Mouse (Mus musculus): ENCODE data around the gene Stk39. TPM values are rescaled to one million over a fixed set of nuclear protein-coding genes. Genes with fewer than 3 reads are reported as not detected.

Stk39 gene
- polyA plus RNA-seq, 1 experiment, result 3.6 TPM

DNA sequence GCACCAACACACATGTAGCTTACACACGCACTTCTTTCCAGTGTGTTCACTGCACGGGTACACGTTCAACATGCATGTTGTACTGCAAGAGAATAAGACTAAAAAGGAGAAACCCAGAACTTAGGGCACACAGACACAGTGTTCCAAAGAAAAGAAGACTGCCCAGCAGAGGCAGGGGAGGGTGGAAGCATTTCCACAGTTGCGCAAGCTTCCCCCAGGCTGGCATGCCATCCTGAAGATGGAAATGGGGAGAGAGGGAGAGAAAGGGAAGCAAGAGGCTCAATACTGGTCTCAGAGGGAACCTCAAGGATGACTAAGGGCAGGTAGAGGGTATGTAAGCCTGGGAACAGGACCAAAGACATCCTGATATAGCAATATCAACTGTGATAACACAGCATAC lies 7.6 kb downstream of the Stk39 start:
- 94% methylated on average over 4 of the region's 4 CpGs for WGBS
- TF ChIP-seq POLR2A (IDR thresholded peaks at IDR 0.05; ENCODE audit: borderline replicate concordance, extremely low read depth, low read depth, low read length) (no peak), CTCF (IDR thresholded peaks at IDR 0.05; ENCODE audit: insufficient read depth, low read length) (no peak)
- Histone ChIP-seq H3K4me1 (ENCODE audit: control insufficient read depth, insufficient read depth, low read length) (peaks cover 3% of the 10 kb centered on the region; the same call in 1 of the 2 replicates), H3K4me3 (replicated peaks; ENCODE audit: extremely low read depth, low read depth, low read length) (no peak overlapping the region)
- DNase-seq, result no peak

DNA sequence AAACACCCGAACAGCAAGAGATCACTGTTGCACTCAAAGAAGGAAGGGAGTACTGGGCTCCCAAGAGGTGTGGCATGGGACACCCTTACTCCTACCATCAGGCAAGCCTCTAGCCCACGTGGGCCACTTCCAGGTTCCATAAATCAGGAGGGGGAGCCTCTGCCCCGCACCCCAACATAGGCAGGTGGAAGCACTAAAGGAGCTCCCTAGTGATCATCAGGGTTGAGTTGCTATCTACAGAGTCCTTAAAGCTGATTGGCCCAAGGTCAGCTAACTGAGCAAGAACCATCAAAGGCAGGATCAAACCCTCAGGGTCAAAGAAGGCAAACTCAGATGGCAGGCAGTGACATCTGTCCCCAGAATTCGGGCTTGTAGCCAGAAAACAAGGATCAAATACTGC lies 8.3 kb downstream of the Stk39 start:
- no peak overlapping the region for H3K4me3 ChIP-seq (replicated peaks; ENCODE audit: extremely low read depth, low read depth, low read length)
- TF ChIP-seq POLR2A (IDR thresholded peaks at IDR 0.05; ENCODE audit: borderline replicate concordance, extremely low read depth, low read depth, low read length) (no peak), CTCF (IDR thresholded peaks at IDR 0.05; ENCODE audit: insufficient read depth, low read length) (no peak)
- 68% methylated on average over 4 of the region's 4 CpGs for WGBS

DNA sequence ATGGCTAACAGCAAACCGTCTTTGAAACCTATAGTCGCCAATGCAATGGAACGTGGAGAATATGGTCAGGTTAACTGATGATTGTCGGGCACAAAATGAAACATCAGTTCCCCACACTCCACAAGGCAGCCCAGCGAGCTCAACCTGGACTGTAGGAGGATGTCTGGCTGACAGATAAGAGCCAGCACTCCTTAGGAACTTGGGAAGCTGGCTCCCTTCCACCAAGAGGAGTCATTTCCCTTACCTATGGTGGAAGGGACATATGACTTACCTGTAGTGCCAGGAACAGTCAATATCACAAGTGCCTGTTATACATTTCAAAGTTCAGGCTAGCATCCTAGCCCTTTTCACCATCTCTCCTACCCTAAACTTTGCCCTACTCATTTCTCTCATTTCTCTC lies 14.0 kb downstream of the Stk39 start:
- H3K4me1 ChIP-seq (ENCODE audit: control insufficient read depth, insufficient read depth, low read length), result no peaks in the 10 kb centered on the region; the same call in 1 of the 2 replicates
- DNase-seq, result no peak
- H3K4me3 ChIP-seq (replicated peaks; ENCODE audit: extremely low read depth, low read depth, low read length), result no peak overlapping the region
- no peak for TF ChIP-seq CTCF (IDR thresholded peaks at IDR 0.05; ENCODE audit: insufficient read depth, low read length)
- no peak for TF ChIP-seq POLR2A (IDR thresholded peaks at IDR 0.05; ENCODE audit: borderline replicate concordance, extremely low read depth, low read depth, low read length)
- 76% methylated on average over 5 of the region's 5 CpGs for WGBS

More for the DNA sequence above, 8.3 kb downstream of the Stk39 start:
- DNase-seq, result no peak
- peaks cover 3% of the 10 kb centered on the region; the same call in 1 of the 2 replicates for H3K4me1 ChIP-seq (ENCODE audit: control insufficient read depth, insufficient read depth, low read length)

DNA sequence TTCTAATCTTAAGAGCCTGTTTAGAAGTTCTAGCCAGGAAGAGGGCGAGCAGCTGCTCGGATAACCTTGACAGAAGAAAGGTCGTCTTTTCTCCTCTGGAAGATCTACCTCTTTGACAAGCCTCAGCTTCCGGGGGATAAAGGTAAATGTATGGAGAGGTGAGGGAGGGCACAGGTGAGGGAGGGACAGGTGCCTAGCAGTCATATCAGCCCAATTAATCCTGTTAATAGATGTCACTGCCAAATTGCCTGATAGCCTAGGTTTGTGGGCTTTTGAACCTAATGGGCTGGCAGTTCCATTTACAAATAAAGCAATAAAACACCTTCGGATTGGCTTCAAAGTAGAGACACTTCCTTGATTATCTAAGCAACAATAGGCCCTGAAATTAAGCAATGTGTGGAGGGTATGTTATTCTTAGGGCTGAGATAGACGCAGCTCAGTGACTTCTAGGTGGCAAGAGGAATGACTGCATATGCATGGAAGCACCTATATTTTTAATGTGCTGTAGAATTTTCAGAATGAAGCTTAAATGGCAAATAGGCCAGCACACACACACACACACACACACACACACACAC lies 14.5 kb downstream of the Stk39 start:
- no peaks in the 10 kb centered on the region; the same call in 1 of the 2 replicates for H3K4me1 ChIP-seq (ENCODE audit: control insufficient read depth, insufficient read depth, low read length)
- no peak overlapping the region for H3K4me3 ChIP-seq (replicated peaks; ENCODE audit: extremely low read depth, low read depth, low read length)
- no peak for DNase-seq
- TF ChIP-seq CTCF (IDR thresholded peaks at IDR 0.05; ENCODE audit: insufficient read depth, low read length), result no peak
- TF ChIP-seq POLR2A (IDR thresholded peaks at IDR 0.05; ENCODE audit: borderline replicate concordance, extremely low read depth, low read depth, low read length), result no peak
- 62% methylated on average over 6 of the region's 6 CpGs for WGBS

DNA sequence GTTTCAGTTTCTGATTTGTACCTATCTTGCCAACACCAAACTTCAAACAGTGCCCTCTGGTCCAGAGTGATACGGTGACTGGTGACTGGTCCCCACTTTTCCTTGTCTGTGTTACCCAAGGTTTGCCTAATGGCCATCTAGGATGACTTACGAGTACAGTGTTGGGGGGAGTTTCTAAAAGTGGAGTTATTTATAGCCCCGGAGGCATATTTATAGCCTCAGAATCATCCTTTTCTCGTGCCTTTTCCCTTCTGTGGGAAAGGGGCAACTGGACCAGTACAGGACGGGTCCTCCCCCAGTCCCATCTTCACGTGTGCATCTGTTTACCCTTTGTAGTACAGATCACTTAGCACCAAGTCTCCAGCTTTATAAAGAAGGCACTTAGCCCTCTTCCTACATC lies 15.2 kb downstream of the Stk39 start:
- no peak overlapping the region for H3K4me3 ChIP-seq (replicated peaks; ENCODE audit: extremely low read depth, low read depth, low read length)
- no peak for DNase-seq
- no peaks in the 10 kb centered on the region; the same call in 1 of the 2 replicates for H3K4me1 ChIP-seq (ENCODE audit: control insufficient read depth, insufficient read depth, low read length)
- no peak for TF ChIP-seq CTCF (IDR thresholded peaks at IDR 0.05; ENCODE audit: insufficient read depth, low read length)
- TF ChIP-seq POLR2A (IDR thresholded peaks at IDR 0.05; ENCODE audit: borderline replicate concordance, extremely low read depth, low read depth, low read length), result no peak
- WGBS, result 45% methylated on average over 6 of the region's 6 CpGs

DNA sequence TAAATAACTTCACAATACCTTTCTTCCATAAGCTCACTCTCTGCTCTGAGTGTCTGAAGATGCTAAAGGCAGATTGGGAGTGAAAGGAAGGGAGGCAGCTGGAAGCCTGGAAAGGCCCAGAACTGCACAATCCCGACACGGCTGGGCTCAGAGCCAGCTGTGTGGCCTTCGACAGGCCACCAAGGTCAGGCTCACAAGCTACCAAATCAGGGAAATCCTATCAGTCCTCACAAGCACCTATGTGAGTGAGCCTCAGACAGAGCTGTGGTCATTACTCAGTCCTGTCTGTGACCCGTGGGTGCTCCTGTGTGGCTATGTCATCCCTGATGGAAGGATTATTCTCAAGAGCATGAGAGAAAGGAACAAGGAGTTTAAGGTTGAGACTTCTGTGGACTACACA lies 19.7 kb downstream of the Stk39 start:
- Histone ChIP-seq H3K4me1 (ENCODE audit: control insufficient read depth, insufficient read depth, low read length) (no peaks in the 10 kb centered on the region), H3K4me3 (replicated peaks; ENCODE audit: extremely low read depth, low read depth, low read length) (no peak overlapping the region)
- TF ChIP-seq CTCF (IDR thresholded peaks at IDR 0.05; ENCODE audit: insufficient read depth, low read length) (no peak), POLR2A (IDR thresholded peaks at IDR 0.05; ENCODE audit: borderline replicate concordance, extremely low read depth, low read depth, low read length) (no peak)
- WGBS, result 76% methylated on average over 4 of the region's 4 CpGs
- no peak for DNase-seq

DNA sequence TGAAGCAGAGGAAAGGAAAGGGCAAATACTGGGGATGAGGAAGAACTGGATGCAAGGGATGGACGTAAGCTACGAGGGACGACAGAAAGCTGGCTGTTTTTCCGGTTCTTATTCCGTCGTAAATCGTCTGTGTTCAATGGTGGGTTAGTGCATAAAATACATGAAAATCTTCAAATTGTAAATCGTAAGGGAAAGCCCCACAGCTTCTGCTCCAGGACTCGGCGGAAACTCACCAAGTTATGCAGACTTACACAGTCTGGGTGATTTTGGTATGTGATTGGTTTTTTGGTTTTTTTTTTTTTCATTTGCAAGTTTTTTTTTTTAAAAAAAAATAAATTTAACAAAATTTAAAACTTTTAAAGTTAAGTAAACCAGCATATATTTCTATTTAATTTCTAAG lies 24.0 kb downstream of the Stk39 start:
- no peak for DNase-seq
- TF ChIP-seq POLR2A (IDR thresholded peaks at IDR 0.05; ENCODE audit: borderline replicate concordance, extremely low read depth, low read depth, low read length) (no peak), CTCF (IDR thresholded peaks at IDR 0.05; ENCODE audit: insufficient read depth, low read length) (no peak)
- no peak overlapping the region for H3K4me3 ChIP-seq (replicated peaks; ENCODE audit: extremely low read depth, low read depth, low read length)
- 95% methylated on average over 10 of the region's 10 CpGs for WGBS
- H3K4me1 ChIP-seq (ENCODE audit: control insufficient read depth, insufficient read depth, low read length), result no peaks in the 10 kb centered on the region

DNA sequence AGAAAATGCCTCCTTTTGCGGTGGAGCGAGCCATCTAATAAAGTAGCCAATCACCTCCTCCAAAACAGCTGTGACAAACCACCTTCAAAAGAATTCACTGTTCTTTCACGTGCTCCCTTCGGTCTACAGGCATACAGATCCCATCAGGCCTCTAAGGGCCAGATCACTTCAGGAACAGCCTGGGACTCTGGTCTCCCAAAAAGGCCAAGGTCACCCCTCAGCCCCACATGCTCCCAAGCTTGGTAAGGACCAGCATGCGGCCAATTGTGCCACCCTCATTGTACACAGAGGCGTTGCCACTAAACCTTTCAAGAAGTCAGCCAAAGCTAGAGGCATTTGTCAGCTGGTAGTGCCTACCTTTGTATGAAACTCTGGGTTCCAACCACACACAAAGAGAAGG lies 28.9 kb downstream of the Stk39 start:
- Histone ChIP-seq H3K4me1 (ENCODE audit: control insufficient read depth, insufficient read depth, low read length) (no peaks in the 10 kb centered on the region), H3K4me3 (replicated peaks; ENCODE audit: extremely low read depth, low read depth, low read length) (no peak overlapping the region)
- TF ChIP-seq POLR2A (IDR thresholded peaks at IDR 0.05; ENCODE audit: borderline replicate concordance, extremely low read depth, low read depth, low read length), result no peak
- no peak for TF ChIP-seq CTCF (IDR thresholded peaks at IDR 0.05; ENCODE audit: insufficient read depth, low read length)
- no peak for DNase-seq
- WGBS, result 68% methylated on average over 6 of the region's 6 CpGs

DNA sequence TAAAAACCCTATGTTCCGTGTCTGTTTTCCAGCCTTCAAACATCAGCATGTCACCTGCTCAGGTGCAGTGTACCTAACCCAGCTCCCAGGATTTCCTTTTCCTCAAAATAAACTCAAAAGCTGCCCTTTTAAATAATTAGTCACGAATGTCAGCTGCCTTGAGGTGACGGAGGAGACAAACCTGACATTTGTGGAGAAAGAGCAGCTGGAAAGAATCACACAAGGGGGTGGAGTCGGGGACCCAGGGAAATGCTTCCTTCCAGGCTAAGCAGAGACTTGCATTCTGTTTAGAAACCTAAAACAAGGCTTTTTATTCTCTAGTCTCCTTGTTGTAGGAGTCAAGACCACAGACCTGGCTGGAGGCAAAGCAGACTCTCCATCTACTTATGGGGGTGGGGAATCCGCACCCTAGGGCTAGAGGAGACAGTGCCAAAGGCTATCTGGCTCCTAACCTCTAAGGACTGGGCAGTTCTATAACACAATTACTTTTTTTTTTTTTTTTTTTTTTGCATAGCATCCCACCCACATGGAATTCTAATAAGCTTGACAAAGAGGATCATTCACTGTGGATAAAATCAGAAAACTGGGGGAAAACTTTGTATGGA lies 29.9 kb downstream of the Stk39 start:
- no peaks in the 10 kb centered on the region for H3K4me1 ChIP-seq (ENCODE audit: control insufficient read depth, insufficient read depth, low read length)
- H3K4me3 ChIP-seq (replicated peaks; ENCODE audit: extremely low read depth, low read depth, low read length), result no peak overlapping the region
- WGBS, result 62% methylated on average over 5 of the region's 5 CpGs
- TF ChIP-seq POLR2A (IDR thresholded peaks at IDR 0.05; ENCODE audit: borderline replicate concordance, extremely low read depth, low read depth, low read length) (no peak), CTCF (IDR thresholded peaks at IDR 0.05; ENCODE audit: insufficient read depth, low read length) (no peak)
- DNase-seq, result no peak

DNA sequence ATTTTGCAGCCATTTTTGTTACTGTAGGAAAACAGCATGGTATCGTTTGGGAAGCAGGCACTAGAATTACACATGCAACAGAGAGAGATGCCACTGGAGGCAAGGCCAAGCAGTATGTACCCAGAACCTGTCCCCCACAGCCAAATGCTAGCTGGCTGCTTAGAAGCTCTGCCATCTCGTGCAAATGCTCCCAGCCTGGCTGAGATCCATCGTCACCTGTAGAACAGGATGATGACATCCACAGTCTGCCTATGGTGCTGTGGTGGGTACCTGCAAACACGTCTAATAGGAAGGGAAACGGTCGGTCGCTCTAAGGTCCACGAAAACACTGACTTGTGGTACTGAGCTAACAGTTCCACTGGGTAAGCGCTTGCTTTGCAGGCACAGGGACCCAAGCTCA lies 32.5 kb downstream of the Stk39 start:
- WGBS, result 92% methylated on average over 9 of the region's 9 CpGs
- TF ChIP-seq POLR2A (IDR thresholded peaks at IDR 0.05; ENCODE audit: borderline replicate concordance, extremely low read depth, low read depth, low read length) (no peak), CTCF (IDR thresholded peaks at IDR 0.05; ENCODE audit: insufficient read depth, low read length) (no peak)
- H3K4me3 ChIP-seq (replicated peaks; ENCODE audit: extremely low read depth, low read depth, low read length), result no peak overlapping the region
- no peak for DNase-seq
- peaks cover 4% of the 10 kb centered on the region for H3K4me1 ChIP-seq (ENCODE audit: control insufficient read depth, insufficient read depth, low read length)

All from lung, adult 2 months (tissue).